Comparison of ENCODE assay signal across 16 mouse cellular contexts in the genomic region with DNA sequence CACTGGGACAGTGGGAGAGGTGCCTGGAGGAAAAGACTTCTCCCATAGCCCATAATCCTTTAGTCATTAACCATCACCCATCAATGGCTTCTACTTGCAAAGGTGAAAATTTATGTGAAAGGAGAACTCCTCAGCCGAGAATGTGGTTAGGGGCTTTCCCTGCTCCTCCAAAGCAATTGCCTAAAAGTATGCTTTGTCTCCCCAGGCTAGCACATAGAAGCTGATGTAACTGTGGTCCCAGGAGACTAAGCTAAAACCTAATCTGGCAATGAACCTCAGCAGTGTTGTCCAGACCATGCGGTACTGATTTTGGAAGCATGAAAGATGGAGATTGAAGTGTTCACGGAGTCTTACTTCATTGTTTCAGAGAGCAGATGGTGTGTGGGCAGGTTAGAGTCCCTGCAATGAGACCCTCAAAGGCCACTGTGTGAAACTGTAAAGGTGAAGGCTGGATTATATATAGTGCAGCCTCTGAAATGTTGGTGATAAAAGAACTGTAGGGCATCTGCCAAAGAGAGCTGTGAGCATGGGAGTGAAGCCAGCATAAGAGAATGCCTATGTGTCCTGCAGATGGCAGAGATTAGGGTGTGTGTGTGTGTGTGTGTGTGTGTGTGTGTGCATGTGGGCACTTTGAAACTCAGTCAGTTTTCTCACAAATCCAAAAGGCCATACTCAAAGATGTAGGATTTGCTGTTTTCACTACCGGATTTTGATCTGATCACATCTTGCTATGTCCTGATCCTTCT.
A peak's percentile ranks its signal among the peaks of the same experiment; 100 is the strongest.
DNase-seq lines count a peak whose midpoint lies in the region; ATAC-seq and TF ChIP-seq lines count a peak whose summit lies in the region.
"Had no signal": no experiment of that assay in that cellular context is flagged by ENCODE, and none has a peak within 500 bp of the region (broad histone marks: within the 10 kb centered on the region; RNA-seq: fewer than 3 reads in every experiment).

No protein-coding gene starts in this region.

- ATAC-seq in inflammation-experienced regulatory T-cells, adult 6 months = no peak
- ATAC-seq: forebrain, embryonic 14.5 days had no signal

- peak; percentile 42 to 58 for DNase-seq in cerebellum, postnatal 14 days
- no peak for DNase-seq in cerebellum, adult 2 months
- peak; percentile 1 to 9 for DNase-seq in layer of hippocampus, adult 18-20 months (ENCODE audit: low spot score in 2 of 2)
- no peak for DNase-seq in layer of hippocampus, adult 11-12 months (ENCODE audit: low spot score)
- peak; percentile 86 for DNase-seq in CH12.LX (ENCODE audit: extremely low read depth)
- DNase-seq in left cerebral cortex, postnatal 4 days = peak; percentile 13
- DNase-seq in liver = no peak
- DNase-seq: adrenal gland, postnatal 25 days; heart, postnatal 36 days; thymus, postnatal 25 days had no signal

- no peak overlapping the region for H3K4me2 ChIP-seq in CH12.LX (ENCODE audit: insufficient read depth, low read depth, poor library complexity, severe bottlenecking)
- H3K4me2 ChIP-seq: liver, embryonic 15.5 days had no signal

- no peaks in the 10 kb centered on the region for H3K27me3 ChIP-seq in cerebellum, adult 2 months (ENCODE audit: control insufficient read depth, insufficient read depth, low read length)
- H3K27me3 ChIP-seq in CH12.LX (replicated peaks) = no peaks in the 10 kb centered on the region
- H3K27me3 ChIP-seq: liver, embryonic 15.5 days had no signal

- H3K9ac ChIP-seq in CH12.LX (ENCODE audit: insufficient read depth, low read depth) = no peak overlapping the region
- H3K9ac ChIP-seq: liver, embryonic 15.5 days had no signal

- intact Hi-C loops in left cerebral cortex, postnatal 4 days (cut with DNase I) = no loop called here

- H3K9me3 ChIP-seq in CH12.LX (replicated peaks; ENCODE audit: low read length) = peaks cover 7% of the 10 kb centered on the region
- H3K9me3 ChIP-seq: heart, embryonic 10.5 days; liver, embryonic 15.5 days had no signal

- H3K4me3 ChIP-seq in cerebellum, adult 2 months (replicated peaks; ENCODE audit: insufficient read depth, low read depth, low read length) = no peak overlapping the region
- H3K4me3 ChIP-seq in CH12.LX (replicated peaks in 1 of 3; ENCODE audit: low read depth in 2 of 3, low read length in 2 of 3, poor library complexity in 1 of 3) = no peak overlapping the region
- H3K4me3 ChIP-seq: heart, embryonic 10.5 days; liver, embryonic 15.5 days; midbrain, embryonic 10.5 days had no signal

- no peak for TF ChIP-seq RAD21 in CH12.LX (IDR thresholded peaks at IDR 0.05; ENCODE audit: low read depth, low read length)

- H3K27ac ChIP-seq in cerebellum, adult 2 months (ENCODE audit: insufficient read depth, low read length) = no peak overlapping the region
- no peak overlapping the region for H3K27ac ChIP-seq in CH12.LX (ENCODE audit: insufficient read depth, low read depth)
- H3K27ac ChIP-seq: heart, embryonic 10.5 days; liver, embryonic 15.5 days; midbrain, embryonic 10.5 days; stomach, postnatal 0 days had no signal

- H3K36me3 ChIP-seq in CH12.LX (replicated peaks in 1 of 2; ENCODE audit: control insufficient read depth in 1 of 2, insufficient read depth in 1 of 2, low read length in 1 of 2) = no peaks in the 10 kb centered on the region
- H3K36me3 ChIP-seq: heart, embryonic 10.5 days; liver, embryonic 15.5 days; midbrain, embryonic 10.5 days had no signal

- in situ Hi-C loops in CH12.LX (cut with MboI; ENCODE audit: low pct_ligation_motif_present, low pct_unique_long_range_greater_than_20kb, low sequenced_read_pairs) = no loop called here

- no peak for TF ChIP-seq POLR2A in cerebellum, adult 2 months (IDR thresholded peaks at IDR 0.05; ENCODE audit: borderline replicate concordance, insufficient read depth, low read length)
- no peak for TF ChIP-seq POLR2A in CH12.LX (IDR thresholded peaks at IDR 0.05; ENCODE audit: low read depth, low read length)

- WGBS in cerebellum, adult 2 months = 39% methylated on average over 4 of the region's 4 CpGs

- H3K79me2 ChIP-seq in CH12.LX (replicated peaks; ENCODE audit: control insufficient read depth, extremely low read depth, insufficient read depth, poor library complexity, severe bottlenecking) = no peaks in the 10 kb centered on the region

- H3K4me1 ChIP-seq in cerebellum, adult 2 months (ENCODE audit: control insufficient read depth, insufficient read depth, low read length) = no peaks in the 10 kb centered on the region
- peaks cover 14 to 22% of the 10 kb centered on the region in 2 experiments; a peak in 3 of 4 replicates for H3K4me1 ChIP-seq in CH12.LX (ENCODE audit: control insufficient read depth in 1 of 2, insufficient read depth in 2 of 2)
- H3K4me1 ChIP-seq: liver, embryonic 15.5 days; midbrain, embryonic 10.5 days had no signal

- TF ChIP-seq CTCF in cerebellum, adult 2 months (IDR thresholded peaks at IDR 0.05; ENCODE audit: borderline replicate concordance, insufficient read depth, low read depth, low read length) = no peak
- TF ChIP-seq CTCF in CH12.LX (conservative IDR thresholded peaks at IDR 0.05 in 1 of 2, IDR thresholded peaks at IDR 0.05 in 1 of 2; ENCODE audit: low read depth in 2 of 2, low read length in 2 of 2) = no peak

- dilution Hi-C loops in CH12.LX (cut with MboI; ENCODE audit: extremely low pct_ligation_motif_present, extremely low pct_unique_long_range_greater_than_20kb, low sequenced_read_pairs) = no loop called here

- peak; percentile 62 for TF ChIP-seq EP300 in CH12.LX (IDR thresholded peaks at IDR 0.05; ENCODE audit: low read length)

TF ChIP-seq in CH12.LX, 34 proteins besides CTCF, POLR2A, EP300 and RAD21:
- TF ChIP-seq BHLHE40 (IDR thresholded peaks at IDR 0.05; ENCODE audit: low read depth, low read length) (peak; percentile 89), IRF4 (IDR thresholded peaks at IDR 0.05; ENCODE audit: low read depth, low read length) (0 out of 2 replicates have a peak, but pooled peaks have one; percentile 11), MEF2A (IDR thresholded peaks at IDR 0.05; ENCODE audit: borderline replicate concordance, low read depth, low read length) (peak; percentile 20; the same call in 1 of the 2 replicates), NRF1 (IDR thresholded peaks at IDR 0.05; ENCODE audit: low read depth, low read length) (no peak), SMC3 (IDR thresholded peaks at IDR 0.05; ENCODE audit: low read depth, low read length) (no peak), ETS1 (conservative IDR thresholded peaks at IDR 0.05; ENCODE audit: low read depth, low read length) (peak; percentile 73), MAZ (IDR thresholded peaks at IDR 0.05; ENCODE audit: low read depth, low read length) (no peak)

Comparison
In these comparisons a context has a peak if more than half of its experiments do, and no peak if none do; other contexts are left out.
1. DNase-seq: peak in cerebellum, postnatal 14 days (2 of 2), layer of hippocampus, adult 18-20 months (2 of 2), CH12.LX (single experiment) and left cerebral cortex, postnatal 4 days (single experiment); none in cerebellum, adult 2 months (0 of 2), layer of hippocampus, adult 11-12 months (single experiment) and liver (single experiment).